Mouse (Mus musculus) CD8-positive naive resting alpha-beta T cell, adult 57 days (primary cell): ENCODE measurements around the gene Krtap13-1. TPM values are rescaled to one million over a fixed set of nuclear protein-coding genes. Genes with fewer than 3 reads are reported as not detected.

Experiments
- total RNA-seq: library from RNA; stranded (reverse); gene quantifications from one replicate; pipeline ENCODE4 v1.2.4, GENCODE M21; 2023

Krtap13-1 gene
- total RNA-seq: not detected

GRCm38 (mm10) chr16:88728812-88729275 is at the start of gene Krtap13-1:
Krtap13-1 (plus strand) TSS chr16:88728862.

DNA sequence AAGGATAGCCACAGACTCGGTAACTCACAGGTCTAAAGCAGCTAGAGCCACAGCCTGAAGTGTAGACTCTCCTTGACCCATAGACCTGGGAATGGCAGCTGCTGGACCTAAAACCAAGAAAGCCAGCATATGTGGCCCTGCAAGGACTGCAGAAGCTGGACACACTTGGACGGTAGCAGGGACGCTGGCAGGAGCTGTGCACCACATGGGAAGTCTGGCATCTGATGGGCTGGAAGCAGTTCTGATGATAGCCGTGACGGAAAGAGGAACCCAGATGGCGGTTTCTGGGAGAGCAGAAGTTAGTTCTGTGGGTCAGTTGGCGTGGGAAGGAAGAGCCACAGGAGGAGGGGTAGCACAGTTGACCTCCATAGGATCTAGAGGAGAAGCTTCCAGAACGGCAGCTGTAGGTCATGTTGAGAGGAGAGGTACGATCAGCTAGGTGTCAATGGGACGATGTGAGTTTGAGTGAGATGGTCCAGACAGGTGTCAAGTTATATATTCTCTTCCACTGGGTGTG is 21.1 kb upstream of the Krtap13-1 start, which contains the start of gene 2310061N02Rik:
Gene 2310061N02Rik, minus strand, starts transcription at position 467 of the 517 bp plus-strand sequence.

GRCm38 (mm10) chr16:88751535-88751934 is 22.9 kb downstream of the Krtap13-1 start, which contains the start of gene Krtap13:
Krtap13 (minus strand) TSS chr16:88751635.

DNA sequence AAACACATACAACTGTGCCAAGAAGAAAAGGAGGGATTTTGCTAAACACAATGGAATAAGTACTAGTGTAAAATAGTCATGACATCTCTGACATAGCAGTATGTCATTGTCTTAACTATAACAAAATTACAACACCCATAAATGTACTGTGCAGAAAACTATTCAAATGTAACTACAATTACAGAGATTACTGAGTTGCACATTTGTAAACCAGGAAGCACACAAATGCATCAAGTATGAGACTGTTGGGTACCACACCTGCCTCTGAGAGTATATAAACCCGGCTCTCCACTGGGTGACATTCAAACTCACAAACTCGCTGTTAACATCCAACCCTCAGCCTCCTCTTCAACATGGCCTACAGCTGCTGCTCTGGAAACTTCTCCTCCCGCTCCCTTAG is 29.9 kb downstream of the Krtap13-1 start, which contains the start of gene 2310034C09Rik:
Gene 2310034C09Rik, plus strand, starts transcription at position 301 of the 400 bp plus-strand sequence.

GRCm38 (mm10) chr16:88774106-88774505 is 45.4 kb downstream of the Krtap13-1 start, which contains the start of gene 2310057N15Rik:
2310057N15Rik (minus strand) TSS chr16:88774206.

GRCm38 (mm10) chr16:88777596-88777995 is 48.9 kb downstream of the Krtap13-1 start, which contains the start of gene Gm5965:
Gm5965 (plus strand) TSS chr16:88777896.

Other genes with a start within 250 kb of the Krtap13-1 start
- not detected for gene Cldn17, start 221.9 kb upstream of the Krtap13-1 start, total RNA-seq
- not detected for gene Cldn8, start 165.7 kb upstream of the Krtap13-1 start, total RNA-seq
- not detected for gene Krtap24-1, start 116.6 kb upstream of the Krtap13-1 start, total RNA-seq
- not detected for gene 2310079G19Rik, start 101.2 kb upstream of the Krtap13-1 start, total RNA-seq
- gene Krtap26-1, start 81.1 kb upstream of the Krtap13-1 start, total RNA-seq: not detected
- not detected for gene Krtap27-1, start 57.2 kb upstream of the Krtap13-1 start, total RNA-seq
- gene 2310061N02Rik, start 20.9 kb upstream of the Krtap13-1 start, total RNA-seq: not detected
- gene Krtap13, start 22.8 kb downstream of the Krtap13-1 start, total RNA-seq: not detected
- not detected for gene 2310034C09Rik, start 30.0 kb downstream of the Krtap13-1 start, total RNA-seq
- not detected for gene 2310057N15Rik, start 45.3 kb downstream of the Krtap13-1 start, total RNA-seq
- not detected for gene Gm5965, start 49.0 kb downstream of the Krtap13-1 start, total RNA-seq
- gene Gm20741, start 83.4 kb downstream of the Krtap13-1 start, total RNA-seq: not detected
- gene Krtap15, start 91.4 kb downstream of the Krtap13-1 start, total RNA-seq: not detected
- gene Krtap14, start 97.3 kb downstream of the Krtap13-1 start, total RNA-seq: not detected
- gene Krtap19-1, start 140.5 kb downstream of the Krtap13-1 start, total RNA-seq: not detected
- gene Krtap19-2, start 145.4 kb downstream of the Krtap13-1 start, total RNA-seq: not detected
- gene Krtap19-3, start 149.2 kb downstream of the Krtap13-1 start, total RNA-seq: not detected
- not detected for gene Krtap19-4, start 156.2 kb downstream of the Krtap13-1 start, total RNA-seq
- not detected for gene Krtap19-5, start 167.6 kb downstream of the Krtap13-1 start, total RNA-seq
- gene Krtap19-9b, start 203.4 kb downstream of the Krtap13-1 start, total RNA-seq: not detected
- not detected for gene Krtap16-3, start 234.0 kb downstream of the Krtap13-1 start, total RNA-seq